Mouse (Mus musculus) limb, embryonic 14.5 days (tissue): Measurements from ENCODE around the gene Dhdds. TPM values are rescaled to one million over a fixed set of nuclear protein-coding genes. Genes with fewer than 3 reads are reported as not detected.

Experiments used
- ATAC-seq: fragments of 200-750 bp; cut with Nextera tagmentation; 2 replicates; pipeline ENCODE4 v1.8.0; 2017; ENCODE audit warnings: low read depth, moderate number of reproducible peaks, moderate TSS enrichment; ENCODE audit not compliant: low FRiP score
- DNase-seq: peaks from one replicate; pipeline ENCODE4 v3.0.0-alpha.2; 2015; ENCODE audit warnings: low spot score
- H3K27ac ChIP-seq: fragments of 300-500 bp; sonication (generic); replicated peaks from 2 replicates; pipeline ENCODE4 v1.5.1; 2014; ENCODE audit warnings: low read depth, mild to moderate bottlenecking, low read length, moderate library complexity, mixed read lengths
- H3K27me3 ChIP-seq: fragments of 300-500 bp; sonication (generic); 2 replicates; pipeline ENCODE4 v1.6.1; 2014; ENCODE audit warnings: low read length, mixed read lengths; ENCODE audit not compliant: control insufficient read depth, insufficient read depth
- H3K36me3 ChIP-seq: fragments of 300-500 bp; sonication (generic); 2 replicates; pipeline ENCODE4 v1.6.1; 2014; ENCODE audit warnings: mild to moderate bottlenecking, low read length, moderate library complexity, mixed read lengths; ENCODE audit not compliant: control insufficient read depth, insufficient read depth
- H3K4me1 ChIP-seq: fragments of 300-500 bp; sonication (generic); 2 replicates; pipeline ENCODE4 v1.6.1; 2014; ENCODE audit warnings: antibody characterized with exemption, low read length, mixed read lengths; ENCODE audit not compliant: control insufficient read depth, insufficient read depth
- H3K4me2 ChIP-seq: fragments of 300-500 bp; sonication (generic); replicated peaks from 2 replicates; pipeline ENCODE4 v1.6.1; 2014; ENCODE audit warnings: low read depth, mild to moderate bottlenecking, low read length, moderate library complexity; ENCODE audit not compliant: severe bottlenecking
- H3K4me3 ChIP-seq: fragments of 300-500 bp; sonication (generic); replicated peaks from 2 replicates; pipeline ENCODE4 v1.5.1; 2014; ENCODE audit warnings: low read length
- H3K9ac ChIP-seq: fragments of 300-500 bp; sonication (generic); 2 replicates; pipeline ENCODE4 v1.6.1; 2014; ENCODE audit warnings: mild to moderate bottlenecking, low read depth, low read length, moderate library complexity; ENCODE audit not compliant: severe bottlenecking
- H3K9me3 ChIP-seq: fragments of 300-500 bp; sonication (generic); 2 replicates; pipeline ENCODE4 v1.6.1; 2016; ENCODE audit warnings: low read length; ENCODE audit not compliant: control insufficient read depth
- POLR2A ChIP-seq: fragments of 200-500 bp; IDR thresholded peaks from 2 replicates; pipeline ENCODE4 v1.8.0; 2012; ENCODE audit warnings: inconsistent platforms, mild to moderate bottlenecking, moderate library complexity, borderline replicate concordance; ENCODE audit not compliant: insufficient read depth, insufficient read length; ENCODE audit errors: extremely low read depth
- WGBS: fragments of 180-500 bp; shearing (Covaris S2); extraction: QIAGEN DNeasy Blood & Tissue Kit; methylation state at CpG from one replicate; pipeline ENCODE4 v1.1.7; 2014; 5-methylcytosine and 5-hydroxymethylcytosine counted together
- polyA plus RNA-seq, 2 experiments: library from polyadenylated mRNA; depleted of rRNA in 1 of 2; stranded (reverse) in 1 of 2; unstranded in 1 of 2; fragments of >200 nt; fragmentation: Nextera tagmentation in 1 of 2; extraction: Ambion mirVana in 1 of 2; gene quantifications; 2 replicates each; pipeline versions ENCODE4 v1.2.1 to v1.2.3; 2012 to 2014

Gene Dhdds
- polyA plus RNA-seq, 2 experiments: 47.2 to 47.6 TPM

DNA sequence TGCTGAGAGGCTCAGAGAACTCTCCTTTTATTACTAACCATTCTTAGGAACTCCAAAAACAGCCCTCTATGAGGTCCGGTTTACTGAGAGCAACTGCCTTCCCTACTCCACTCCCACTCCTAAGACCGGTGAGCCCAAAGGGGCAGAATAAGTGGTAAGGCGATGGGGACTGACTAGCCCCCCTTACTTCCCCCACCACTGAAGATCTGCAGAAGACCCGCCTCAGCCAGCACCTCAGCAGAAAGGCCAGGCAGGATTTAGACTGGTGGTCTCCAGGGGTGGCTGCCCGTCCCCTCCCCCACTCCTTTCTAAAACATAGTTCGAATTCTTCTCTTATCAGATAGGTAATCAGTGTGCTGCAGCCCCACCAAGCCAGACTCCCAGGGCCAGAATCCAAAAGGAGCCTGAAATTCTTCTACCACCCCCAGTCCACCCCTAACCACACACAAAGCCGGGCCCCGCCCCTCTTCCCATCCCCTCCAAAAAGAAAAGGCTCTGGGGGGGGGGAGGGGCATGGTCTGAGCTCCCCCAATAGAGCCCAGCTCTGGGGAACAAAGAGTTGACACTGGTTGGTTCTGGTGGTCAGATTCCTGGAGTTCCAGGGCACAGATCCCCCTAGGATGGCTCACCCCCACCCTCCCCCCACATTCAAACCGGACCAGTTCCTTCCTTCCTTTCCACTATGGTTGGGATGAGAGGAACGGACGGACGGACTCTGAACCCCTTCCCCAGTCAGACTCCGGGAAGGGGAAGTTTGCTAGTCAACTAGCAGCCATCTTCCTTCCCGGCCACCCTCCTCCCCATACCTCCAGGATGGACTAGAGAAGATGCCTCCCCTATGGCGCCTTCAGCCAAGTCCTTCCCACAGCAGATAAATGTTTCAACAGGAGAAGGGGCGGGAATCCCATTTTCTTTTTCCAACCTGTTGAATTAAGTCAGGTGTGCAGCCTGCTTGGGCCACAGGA, 11.0 kb upstream of the Dhdds start:
- Histone ChIP-seq H3K27ac (no peak overlapping the region), H3K4me1 (no peaks in the 10 kb centered on the region), H3K9ac (no peak overlapping the region), H3K36me3 (no peaks in the 10 kb centered on the region), H3K4me2 (no peak overlapping the region), H3K4me3 (no peak overlapping the region), H3K27me3 (no peaks in the 10 kb centered on the region), H3K9me3 (no peaks in the 10 kb centered on the region)
- no peak for TF ChIP-seq POLR2A
- DNase-seq (no peak), ATAC-seq (no peak)
- 25% methylated on average over 16 of the region's 16 CpGs for WGBS

DNA sequence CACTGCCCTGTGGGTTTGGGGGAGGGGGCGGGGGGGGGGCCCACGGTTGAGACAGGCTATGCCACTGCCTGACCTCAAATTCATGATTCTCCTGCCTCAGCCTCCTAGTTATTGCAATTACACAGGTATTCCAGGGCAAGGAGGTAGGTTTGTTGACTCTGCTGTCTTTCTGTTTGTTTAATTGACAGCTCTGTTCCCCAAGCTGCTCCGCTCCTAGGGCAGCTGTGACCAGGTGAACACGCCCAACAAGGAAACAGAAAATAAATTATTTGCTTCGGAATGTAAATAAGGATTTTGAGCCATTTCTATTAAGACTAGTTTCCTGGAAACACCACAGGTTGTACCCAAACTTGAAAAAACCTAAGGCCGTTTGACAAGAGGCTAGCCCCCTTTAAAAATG, 9.0 kb upstream of the Dhdds start:
- H3K4me2 ChIP-seq: no peak overlapping the region
- DNase-seq (no peak), ATAC-seq (no peak)
- TF ChIP-seq POLR2A: no peak
- no peak overlapping the region for H3K27ac ChIP-seq
- no peaks in the 10 kb centered on the region for H3K36me3 ChIP-seq
- no peaks in the 10 kb centered on the region for H3K27me3 ChIP-seq
- no peaks in the 10 kb centered on the region for H3K4me1 ChIP-seq
- H3K9ac ChIP-seq: no peak overlapping the region
- WGBS: 70% methylated on average over 6 of the region's 6 CpGs
- no peak overlapping the region for H3K4me3 ChIP-seq
- H3K9me3 ChIP-seq: no peaks in the 10 kb centered on the region

DNA sequence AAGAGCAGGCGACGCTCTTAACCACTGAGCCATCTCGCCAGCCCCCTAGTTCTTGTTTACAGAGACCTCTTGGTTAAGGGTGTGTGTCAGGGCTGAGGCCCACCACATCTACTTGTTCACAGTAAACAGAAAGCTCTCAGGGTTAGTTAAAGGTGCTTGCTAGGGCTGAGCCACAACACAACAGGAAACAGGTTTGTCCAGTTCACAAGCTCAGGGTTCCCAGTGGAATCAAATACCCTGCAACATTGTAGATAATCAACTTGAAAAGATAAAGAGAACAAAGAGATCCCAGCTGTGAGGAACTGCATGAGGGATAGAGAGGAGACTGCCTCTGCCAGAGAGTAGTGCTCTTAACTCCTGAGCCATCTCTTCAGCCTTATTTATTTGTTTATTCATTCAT, 6.1 kb upstream of the Dhdds start:
- Histone ChIP-seq H3K9ac (no peak overlapping the region), H3K27ac (no peak overlapping the region), H3K4me2 (no peak overlapping the region), H3K27me3 (no peaks in the 10 kb centered on the region), H3K4me1 (no peaks in the 10 kb centered on the region), H3K9me3 (no peaks in the 10 kb centered on the region), H3K36me3 (no peaks in the 10 kb centered on the region), H3K4me3 (no peak overlapping the region)
- WGBS: 89% methylated on average over 3 of the region's 3 CpGs
- ATAC-seq (no peak), DNase-seq (no peak)
- no peak for TF ChIP-seq POLR2A

DNA sequence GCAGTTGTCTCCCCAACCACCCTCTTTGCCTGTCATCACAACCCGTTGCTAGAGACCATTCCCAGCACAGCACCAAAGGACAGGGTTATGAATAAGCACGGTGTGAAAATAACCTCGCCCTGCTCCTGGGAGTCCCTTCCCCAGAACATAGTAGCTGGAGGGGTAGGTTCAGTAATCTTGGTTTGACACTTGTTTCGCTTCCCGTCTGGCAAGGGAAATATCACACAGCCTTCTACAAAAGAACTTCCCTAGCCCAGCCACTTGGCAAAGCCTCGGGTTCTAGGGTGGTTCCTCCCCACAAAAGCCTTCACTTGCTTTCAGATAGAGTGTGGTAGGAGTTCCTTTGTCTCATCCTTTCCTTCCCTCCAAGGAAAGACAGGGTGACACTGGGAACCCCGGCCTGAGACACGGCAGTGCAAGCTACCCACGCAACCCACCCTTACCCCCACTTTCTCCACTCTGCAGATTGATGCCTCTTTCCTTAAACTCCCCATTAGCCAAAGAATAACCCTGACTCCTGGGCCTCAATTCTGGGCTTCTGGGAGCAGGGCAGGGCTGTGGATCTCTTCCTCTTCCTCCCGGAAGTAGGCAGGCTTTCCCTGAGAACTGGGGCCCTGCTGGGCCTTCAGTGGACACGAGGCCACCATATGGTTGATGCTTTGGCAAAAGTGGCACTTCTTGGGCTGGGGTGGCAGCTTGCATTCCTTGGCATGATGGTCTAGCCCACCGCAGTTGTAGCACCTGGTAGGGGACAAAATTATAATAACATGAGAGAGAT, 5.1 kb upstream of the Dhdds start:
- no peaks in the 10 kb centered on the region for H3K27me3 ChIP-seq
- no peak overlapping the region for H3K4me3 ChIP-seq
- TF ChIP-seq POLR2A: no peak
- no peak overlapping the region for H3K27ac ChIP-seq
- no peaks in the 10 kb centered on the region for H3K9me3 ChIP-seq
- 86% methylated on average over 12 of the region's 12 CpGs for WGBS
- no peak overlapping the region for H3K9ac ChIP-seq
- H3K36me3 ChIP-seq: no peaks in the 10 kb centered on the region
- DNase-seq (no peak), ATAC-seq (no peak)
- no peaks in the 10 kb centered on the region for H3K4me1 ChIP-seq
- H3K4me2 ChIP-seq: no peak overlapping the region

DNA sequence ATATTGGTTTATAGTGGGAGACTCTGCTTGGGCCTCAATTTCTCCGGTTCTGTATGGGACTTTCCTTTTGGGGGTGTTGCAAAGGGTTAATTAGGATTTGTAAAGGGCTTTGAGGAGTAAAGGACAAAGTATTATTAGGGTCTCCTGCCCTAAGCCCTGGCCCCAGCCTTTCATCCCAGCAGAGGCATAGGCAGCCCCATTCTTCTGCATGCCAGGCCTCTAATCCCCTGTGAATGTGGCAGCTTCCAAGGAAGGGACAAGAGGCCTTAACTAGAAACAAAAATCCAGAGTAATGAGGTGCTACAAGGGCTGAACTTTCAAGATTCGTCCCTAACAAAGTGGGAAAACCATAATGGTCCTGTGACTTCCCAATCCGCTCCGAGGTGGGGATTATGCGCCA, 2.2 kb upstream of the Dhdds start:
- no peak for DNase-seq
- no peak for TF ChIP-seq POLR2A
- no peak overlapping the region for H3K27ac ChIP-seq
- no peaks in the 10 kb centered on the region for H3K27me3 ChIP-seq
- H3K4me2 ChIP-seq: no peak overlapping the region
- H3K4me3 ChIP-seq: no peak overlapping the region
- no peaks in the 10 kb centered on the region for H3K9me3 ChIP-seq
- no peaks in the 10 kb centered on the region for H3K4me1 ChIP-seq
- H3K36me3 ChIP-seq: peaks cover 4% of the 10 kb centered on the region; the same call in 1 of the 2 replicates
- H3K9ac ChIP-seq: no peak overlapping the region
- no peak for ATAC-seq
- 58% methylated on average over 5 of the region's 5 CpGs for WGBS
